Mouse (Mus musculus) myocyte (in vitro differentiated cells): ENCODE data around the gene Med24.

Experiments
- MAX ChIP-seq: IDR thresholded peaks from one replicate; pipeline ENCODE4 v1.6.1; 2011; ENCODE audit warnings: low read depth, mild to moderate bottlenecking, control low read depth
- POLR2A ChIP-seq: IDR thresholded peaks from one replicate; pipeline ENCODE4 v1.6.1; 2011; ENCODE audit warnings: low read depth, mild to moderate bottlenecking, control low read depth, moderate library complexity; ENCODE audit not compliant: insufficient read length
- TCF3 ChIP-seq: IDR thresholded peaks from one replicate; pipeline ENCODE4 v1.6.1; 2011; ENCODE audit warnings: low read depth, control low read depth; ENCODE audit not compliant: insufficient read length
- USF1 ChIP-seq: IDR thresholded peaks from one replicate; pipeline ENCODE4 v1.6.1; 2011; ENCODE audit warnings: low read depth, mild to moderate bottlenecking, control low read depth, moderate library complexity

GRCm38 (mm10) chr11:98710416-98711045 lies 18.7 kb downstream of the Med24 start:
- TF ChIP-seq POLR2A (no peak), USF1 (no peak), MAX (no peak), TCF3 (no peak)
